Mouse (Mus musculus) spleen, embryonic (tissue): Measurements from ENCODE around the gene Mbd3.

Experiments
- CTCF ChIA-PET: fragments of 350-600 bp; sonication (Branson Sonifier 250); formaldehyde crosslinking; loops from one replicate; lab custom pipeline; 2022; lab: Charles Lee

The Mbd3 gene

GRCm38 (mm10) chr10:80429800-80430199 lies 30.4 kb upstream of the Mbd3 start:
- CTCF ChIA-PET, result no interaction called here

GRCm38 (mm10) chr10:80425041-80425440 lies 25.7 kb upstream of the Mbd3 start:
- CTCF ChIA-PET, result no interaction called here

GRCm38 (mm10) chr10:80423562-80423961 lies 24.2 kb upstream of the Mbd3 start:
- CTCF ChIA-PET, result interaction anchor here (0.5 kb wide), 1 partner anchor 13 kb away, joined by 5 read pairs; no protein-coding TSS in a partner anchor

- CTCF ChIA-PET, result no interaction called here
Measured at GRCm38 (mm10) chr10:80421651-80422472, 22.5 kb upstream of the Mbd3 start.

GRCm38 (mm10) chr10:80421208-80421607 lies 21.9 kb upstream of the Mbd3 start:
- CTCF ChIA-PET, result no interaction called here

- CTCF ChIA-PET, result no interaction called here
Measured at GRCm38 (mm10) chr10:80420729-80421128, 21.4 kb upstream of the Mbd3 start.

GRCm38 (mm10) chr10:80419419-80419818 lies 20.1 kb upstream of the Mbd3 start:
- CTCF ChIA-PET, result no interaction called here

GRCm38 (mm10) chr10:80418311-80418710 lies 19.0 kb upstream of the Mbd3 start:
- CTCF ChIA-PET, result no interaction called here

GRCm38 (mm10) chr10:80417841-80418240 lies 18.5 kb upstream of the Mbd3 start:
- CTCF ChIA-PET, result no interaction called here

- CTCF ChIA-PET, result no interaction called here
Measured at GRCm38 (mm10) chr10:80417371-80417770, 18.0 kb upstream of the Mbd3 start.

- CTCF ChIA-PET, result no interaction called here
Measured at GRCm38 (mm10) chr10:80415566-80415965, 16.2 kb upstream of the Mbd3 start.

- CTCF ChIA-PET, result no interaction called here
Measured at GRCm38 (mm10) chr10:80412656-80413541, 13.5 kb upstream of the Mbd3 start.

GRCm38 (mm10) chr10:80407924-80408323 lies 8.6 kb upstream of the Mbd3 start:
- CTCF ChIA-PET, result no interaction called here

GRCm38 (mm10) chr10:80406684-80407501 lies 7.5 kb upstream of the Mbd3 start, which contains the start of gene Uqcr11:
Gene Uqcr11, minus strand, starts transcription at chr10:80406830.
- CTCF ChIA-PET, result no interaction called here

GRCm38 (mm10) chr10:80405481-80406173 lies 6.3 kb upstream of the Mbd3 start:
- CTCF ChIA-PET, result interaction anchor here (0.6 kb wide), 1 partner anchor 26 kb away, joined by 6 read pairs; no protein-coding TSS in a partner anchor

- CTCF ChIA-PET, result interaction anchor here (1.1 kb wide), 1 partner anchor 60 kb away, joined by 3 read pairs; no protein-coding TSS in a partner anchor
Measured at GRCm38 (mm10) chr10:80403044-80403692, 3.8 kb upstream of the Mbd3 start.

- CTCF ChIA-PET, result no interaction called here
Measured at GRCm38 (mm10) chr10:80400704-80401161, 1.4 kb upstream of the Mbd3 start.

GRCm38 (mm10) chr10:80399973-80400703 lies 788 bp upstream of the Mbd3 start:
- CTCF ChIA-PET, result no interaction called here

GRCm38 (mm10) chr10:80398719-80399190 lies 595 bp downstream of the Mbd3 start:
- CTCF ChIA-PET, result no interaction called here
